Mouse (Mus musculus) fat pad, adult 2 months (tissue): Measurements from ENCODE around the gene Brd1.
"Not testable (repeated sequence)": the region's sequence is repeated elsewhere in the genome, so short reads cannot be mapped to it uniquely, and the experiment has no call there.

Experiments
- DNase-seq: peaks from one replicate; pipeline ENCODE4 v3.0.0-alpha.2; 2011; ENCODE audit warnings: low read depth, low spot score; ENCODE audit errors: extremely low read depth

Gene Brd1

GRCm38 (mm10) chr15:88733834-88734571 is at the start of gene Brd1:
Brd1 (minus strand) TSS chr15:88734233.
- no peak for DNase-seq

- DNase-seq, result not testable (repeated sequence)
These were observed 40.6 kb upstream of the Brd1 start for GRCm38 (mm10) chr15:88774630-88775029.

- no peak for DNase-seq
These were observed 34.5 kb upstream of the Brd1 start for GRCm38 (mm10) chr15:88768537-88768936.

- DNase-seq, result not testable (repeated sequence)
These were observed 32.1 kb upstream of the Brd1 start for GRCm38 (mm10) chr15:88766139-88766538.

GRCm38 (mm10) chr15:88761551-88761950 is 27.5 kb upstream of the Brd1 start:
- DNase-seq, result no peak

GRCm38 (mm10) chr15:88758061-88758460 is 24.0 kb upstream of the Brd1 start:
- no peak for DNase-seq

- DNase-seq, result no peak
These were observed 21.7 kb upstream of the Brd1 start for GRCm38 (mm10) chr15:88755761-88756160.

GRCm38 (mm10) chr15:88754896-88755295 is 20.9 kb upstream of the Brd1 start:
- DNase-seq, result no peak

GRCm38 (mm10) chr15:88752403-88752733 is 18.3 kb upstream of the Brd1 start:
- no peak for DNase-seq

GRCm38 (mm10) chr15:88751564-88752402 is 17.8 kb upstream of the Brd1 start, which contains the start of gene Zbed4:
Zbed4 (plus strand) TSS chr15:88751660.
- DNase-seq, result no peak

GRCm38 (mm10) chr15:88750677-88751563 is 16.9 kb upstream of the Brd1 start:
- DNase-seq, result peak; percentile 68

GRCm38 (mm10) chr15:88750032-88750431 is 16.0 kb upstream of the Brd1 start:
- no peak for DNase-seq

- not testable (repeated sequence) for DNase-seq
These were observed 15.6 kb upstream of the Brd1 start for GRCm38 (mm10) chr15:88749617-88750016.

- DNase-seq, result no peak
These were observed 11.9 kb upstream of the Brd1 start for GRCm38 (mm10) chr15:88745926-88746325.

- DNase-seq, result no peak
These were observed 11.3 kb upstream of the Brd1 start for GRCm38 (mm10) chr15:88745347-88745746.

- DNase-seq, result not testable (repeated sequence)
These were observed 9.3 kb upstream of the Brd1 start for GRCm38 (mm10) chr15:88743371-88743770.

- no peak for DNase-seq
These were observed 7.3 kb upstream of the Brd1 start for GRCm38 (mm10) chr15:88741366-88741765.

GRCm38 (mm10) chr15:88738466-88738865 is 4.4 kb upstream of the Brd1 start:
- DNase-seq, result no peak

- no peak for DNase-seq
These were observed 2.1 kb upstream of the Brd1 start for GRCm38 (mm10) chr15:88736166-88736565.

GRCm38 (mm10) chr15:88733041-88733751 is 837 bp downstream of the Brd1 start:
- DNase-seq, result no peak
